Mouse (Mus musculus) brain, embryonic 14.5 days (tissue): ENCODE results near the gene Pcyt1a.

ENCODE experiments used
- CTCF ChIP-seq: fragments of 200-500 bp; IDR thresholded peaks from 2 replicates; pipeline ENCODE4 v1.5.1; 2012; ENCODE audit warnings: inconsistent platforms, mild to moderate bottlenecking, moderate library complexity, borderline replicate concordance; ENCODE audit not compliant: insufficient read depth, insufficient read length; ENCODE audit errors: extremely low read depth
- POLR2A ChIP-seq: fragments of 200-500 bp; IDR thresholded peaks from 2 replicates; pipeline ENCODE4 v1.6.1; 2012; ENCODE audit warnings: mild to moderate bottlenecking, inconsistent platforms, borderline replicate concordance; ENCODE audit not compliant: poor library complexity, insufficient read depth, insufficient read length, severe bottlenecking; ENCODE audit errors: extremely low read depth

GRCm38 (mm10) chr16:32406671-32407070 lies 24.1 kb upstream of the Pcyt1a start:
- TF ChIP-seq CTCF (no peak), POLR2A (no peak)
